Mouse (Mus musculus) erythroid progenitor cell, adult 5-6 weeks (primary cell): ENCODE measurements around the gene Cand2. TPM values are rescaled to one million over a fixed set of nuclear protein-coding genes. Genes with fewer than 3 reads are reported as not detected.

ENCODE experiments used
- ATAC-seq: replicated peaks from 2 replicates; pipeline ENCODE4 v1.8.0; 2016; ENCODE audit warnings: moderate number of reproducible peaks, mild to moderate bottlenecking, moderate TSS enrichment, inconsistent platforms; ENCODE audit not compliant: poor library complexity, low FRiP score, severe bottlenecking
- total RNA-seq, 2 experiments: library from RNA; stranded (forward) in 1 of 2; stranded (reverse) in 1 of 2; fragments of 150-400 nt in 1 of 2; fragments of 186-747, 209-891 nt in 1 of 2; gene quantifications; 2 replicates each; pipeline versions ENCODE4 v1.2.3 to v1.2.4; 2015 to 2017; ENCODE audit warnings: low replicate concordance in 2 of 2

The Cand2 gene
- not detected in 2 replicates for total RNA-seq (2015; ENCODE audit: low replicate concordance)
- total RNA-seq (2017; ENCODE audit: low replicate concordance) = under 0.01 TPM in 1 of 2 replicates, not detected in the other

DNA sequence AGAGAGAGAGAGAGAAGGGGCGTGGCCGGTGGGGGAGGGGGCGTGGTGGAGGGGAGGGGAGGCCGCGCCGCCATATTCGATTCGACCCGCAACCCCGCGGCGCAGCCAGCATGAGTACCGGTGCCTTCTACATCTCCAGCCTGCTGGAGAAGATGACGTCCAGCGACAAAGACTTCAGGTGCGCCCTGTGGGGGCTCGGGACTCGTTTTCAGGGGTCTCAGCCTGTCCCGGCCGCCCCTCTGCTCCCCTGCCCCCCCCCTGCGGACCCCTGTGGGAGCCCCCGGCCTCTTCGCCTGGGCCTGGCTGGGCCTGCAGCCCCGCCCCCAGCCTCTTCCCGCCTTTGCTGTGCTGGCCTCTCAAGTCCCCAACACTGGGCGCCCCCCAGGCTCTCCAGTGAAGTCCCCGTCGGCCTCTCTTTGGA lies at the start of gene Cand2:
Gene Cand2, plus strand, starts transcription at position 38 of the 421 bp plus-strand sequence.
- no peak for ATAC-seq

DNA sequence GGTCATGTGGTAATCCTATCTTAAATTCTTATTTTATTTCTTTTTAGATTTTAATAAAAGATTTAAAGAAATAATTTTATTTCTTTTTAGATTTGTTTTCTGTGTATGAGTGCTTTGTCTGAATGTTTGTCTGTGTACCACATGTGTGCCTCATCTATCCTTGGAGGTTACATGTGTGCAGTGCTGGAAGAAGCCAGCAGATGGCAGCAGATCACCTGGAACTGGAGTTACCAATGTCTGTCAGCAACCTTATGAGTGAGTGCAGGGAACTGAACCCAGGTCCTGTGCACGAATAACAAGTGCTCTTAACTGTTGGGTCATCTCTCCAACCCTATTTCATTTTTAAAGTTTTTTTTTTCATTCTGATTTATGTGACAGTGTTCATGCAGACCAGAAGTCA lies 47.2 kb upstream of the Cand2 start:
- peak; percentile 71 for ATAC-seq

DNA sequence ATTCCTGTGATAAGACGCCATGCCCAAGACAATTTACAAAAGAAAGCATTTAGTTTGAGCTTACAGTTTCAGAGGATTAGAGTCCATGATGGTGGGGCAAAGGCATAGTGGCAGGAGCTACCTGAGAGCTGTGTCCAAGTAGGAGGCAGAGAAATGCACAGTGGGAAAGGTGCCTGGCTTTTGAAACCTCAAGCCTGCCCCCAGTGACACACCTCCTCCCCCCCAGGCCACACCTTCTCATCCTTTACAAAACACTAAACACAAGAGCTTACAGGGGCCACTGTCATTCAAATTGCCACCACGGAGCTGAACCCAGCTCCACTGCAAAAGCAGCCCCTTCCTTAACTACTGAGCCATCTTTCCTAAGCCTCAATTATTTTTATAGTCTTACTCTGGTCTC lies 46.8 kb upstream of the Cand2 start:
- no peak for ATAC-seq

DNA sequence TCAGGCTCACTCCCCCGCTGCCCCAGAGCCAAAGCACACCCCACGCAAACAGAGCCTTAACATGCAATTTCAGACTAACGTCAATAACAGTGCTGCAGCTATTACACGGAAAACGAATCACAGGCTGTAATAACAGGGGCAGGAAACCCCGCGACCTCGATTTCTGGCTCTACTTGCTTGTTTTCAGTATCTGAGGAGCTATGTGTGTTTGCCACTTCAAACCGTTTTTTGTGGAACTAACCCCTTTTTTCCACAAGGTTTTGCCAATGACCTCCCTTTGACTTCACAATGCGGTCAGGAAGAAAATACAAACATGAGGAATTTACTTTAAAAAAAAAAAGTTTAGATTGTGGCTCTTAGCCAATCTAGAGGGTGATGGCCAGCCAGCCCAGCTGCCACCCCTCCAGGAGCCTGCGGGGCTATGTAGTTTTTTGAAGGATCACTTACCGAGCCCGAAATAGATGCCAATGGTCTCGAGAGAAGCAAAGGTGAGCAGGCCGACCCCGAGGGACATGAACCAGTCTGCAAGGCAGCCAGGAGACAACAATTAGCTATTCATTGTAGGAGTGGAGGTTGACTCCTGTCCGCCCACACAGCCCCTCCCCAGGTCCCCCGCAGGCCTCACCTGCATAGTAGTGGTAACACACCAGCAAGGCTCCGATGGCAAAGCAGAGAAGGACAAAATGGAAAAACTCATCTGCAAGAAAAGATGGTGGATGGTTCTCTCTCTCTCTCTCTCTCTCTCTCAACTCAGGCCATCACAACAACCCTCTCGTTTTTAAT lies 43.6 kb upstream of the Cand2 start:
- no peak for ATAC-seq

DNA sequence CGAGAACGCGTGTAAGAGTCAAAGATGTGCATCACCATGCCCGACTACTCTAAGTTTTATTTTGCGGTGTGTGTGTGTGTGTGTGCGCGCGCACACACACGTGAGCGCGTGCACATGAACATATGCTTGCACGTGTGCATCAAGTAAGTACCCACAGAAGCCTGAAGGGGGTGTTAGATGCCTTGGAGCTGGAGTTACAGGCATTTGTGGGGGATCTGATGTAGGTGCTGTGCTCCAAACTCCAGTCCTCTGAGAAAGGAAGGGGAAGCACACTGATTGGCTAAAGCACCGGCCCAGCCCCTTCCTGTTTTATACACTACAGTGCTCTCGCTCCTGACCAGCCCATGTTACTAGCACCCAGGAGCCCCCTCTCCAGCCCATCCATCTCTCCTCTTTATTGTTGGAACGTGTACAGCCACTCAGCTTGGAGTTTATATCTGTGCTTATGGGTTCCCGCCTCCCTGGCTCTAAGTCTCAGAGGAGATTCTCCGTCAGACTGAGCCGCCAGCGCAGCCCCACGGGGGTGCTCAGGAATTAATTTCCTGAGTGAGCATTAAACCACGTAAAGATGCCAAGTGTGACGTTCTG lies 41.9 kb upstream of the Cand2 start:
- ATAC-seq = no peak

DNA sequence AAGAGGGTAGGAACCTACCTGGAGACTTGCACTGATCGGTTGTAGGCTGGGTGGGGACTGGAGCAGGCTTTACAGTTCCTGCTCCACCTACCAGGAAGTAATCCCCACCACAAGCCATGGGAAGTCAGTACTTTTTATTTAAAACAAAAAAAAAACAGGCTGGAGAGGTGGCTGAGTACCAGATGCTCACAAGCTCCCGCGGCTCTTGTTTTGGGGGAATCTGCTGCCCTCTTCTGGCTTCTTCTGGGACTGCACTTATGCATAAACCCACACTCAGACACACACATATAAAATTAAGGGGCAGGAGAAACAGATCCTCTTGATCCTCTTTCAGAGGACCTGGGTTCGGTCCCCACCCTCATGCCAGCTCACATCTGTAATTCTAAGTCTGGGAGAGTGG lies 39.4 kb upstream of the Cand2 start:
- no peak for ATAC-seq

DNA sequence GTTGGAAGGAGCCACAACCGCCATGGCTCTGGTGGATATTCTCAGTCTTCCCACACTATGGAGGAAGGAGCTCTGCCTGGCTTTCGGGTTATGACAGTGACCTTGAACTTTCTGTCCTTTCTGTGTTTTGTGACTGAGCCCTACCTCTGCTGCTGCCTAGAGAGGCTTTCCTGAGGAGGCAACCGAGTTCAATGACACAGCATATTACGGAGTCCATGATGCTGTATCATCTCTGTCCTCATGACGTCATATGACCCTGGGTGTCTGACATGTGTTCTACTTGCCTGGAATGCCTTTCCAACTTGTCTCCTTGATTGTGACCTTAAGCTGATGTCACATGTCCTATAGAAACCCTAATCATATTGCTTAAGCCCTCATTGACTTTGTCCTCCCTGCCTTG lies 35.3 kb upstream of the Cand2 start:
- ATAC-seq = no peak

DNA sequence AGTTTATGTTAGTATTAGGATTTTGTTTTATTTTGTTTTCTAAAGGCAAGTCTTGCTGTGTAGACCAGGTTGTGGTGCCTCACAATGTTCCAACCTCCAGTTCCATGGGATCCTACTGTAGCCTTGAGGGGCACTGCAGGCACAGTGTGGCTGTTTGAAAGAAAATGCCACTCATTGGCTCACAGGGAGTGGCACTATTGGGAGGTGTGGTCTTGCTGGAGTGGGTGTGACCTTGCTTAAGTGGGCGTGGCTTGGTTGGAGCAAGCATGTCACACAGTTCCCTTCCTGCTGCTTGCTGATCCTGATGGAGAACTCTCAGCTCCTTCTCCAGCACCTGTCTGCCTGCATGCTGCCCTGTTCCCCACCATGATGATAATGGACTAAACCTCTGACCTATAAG lies 30.8 kb upstream of the Cand2 start:
- ATAC-seq = peak; percentile 83

DNA sequence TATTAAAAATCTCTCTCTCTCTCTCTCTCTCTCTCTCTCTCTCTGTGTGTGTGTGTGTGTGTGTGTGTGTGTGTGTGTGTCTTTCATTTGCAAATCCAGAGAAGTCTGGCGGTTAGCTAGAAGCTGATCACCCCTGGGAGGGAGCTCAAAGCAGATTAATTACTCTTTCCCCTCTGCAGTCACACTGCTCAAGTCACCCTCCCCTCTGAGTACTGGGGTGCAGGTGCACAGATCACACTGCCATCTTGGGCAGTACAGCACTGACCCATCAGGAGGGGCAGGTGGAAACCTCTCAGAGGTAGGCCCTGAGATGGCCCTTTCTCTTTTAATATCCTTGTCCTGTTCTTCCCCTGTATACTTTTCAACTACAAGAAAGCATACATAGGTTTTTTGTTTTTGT lies 28.0 kb upstream of the Cand2 start:
- ATAC-seq = no peak

DNA sequence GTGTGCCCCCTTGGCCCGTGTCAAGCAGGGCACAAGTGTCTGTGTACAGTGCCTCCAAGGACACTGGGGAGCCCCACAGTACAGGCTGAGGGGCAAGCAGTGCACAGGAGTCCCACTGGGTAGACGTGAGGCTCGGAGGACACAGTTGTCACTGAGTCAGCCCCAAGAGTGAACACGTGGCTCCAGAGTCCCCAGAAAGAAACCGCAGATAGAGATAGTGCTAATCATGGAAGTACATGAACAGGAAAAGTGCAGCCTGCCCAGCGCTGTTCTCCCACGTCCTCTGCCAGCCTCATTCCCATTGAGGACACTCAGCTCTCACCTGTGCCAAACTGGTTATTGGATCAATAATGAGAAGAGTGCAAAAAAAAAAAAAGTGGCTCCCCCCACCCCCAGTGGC lies 18.8 kb upstream of the Cand2 start:
- ATAC-seq = 0 out of 2 replicates have a peak, but pooled peaks have one; percentile 43

DNA sequence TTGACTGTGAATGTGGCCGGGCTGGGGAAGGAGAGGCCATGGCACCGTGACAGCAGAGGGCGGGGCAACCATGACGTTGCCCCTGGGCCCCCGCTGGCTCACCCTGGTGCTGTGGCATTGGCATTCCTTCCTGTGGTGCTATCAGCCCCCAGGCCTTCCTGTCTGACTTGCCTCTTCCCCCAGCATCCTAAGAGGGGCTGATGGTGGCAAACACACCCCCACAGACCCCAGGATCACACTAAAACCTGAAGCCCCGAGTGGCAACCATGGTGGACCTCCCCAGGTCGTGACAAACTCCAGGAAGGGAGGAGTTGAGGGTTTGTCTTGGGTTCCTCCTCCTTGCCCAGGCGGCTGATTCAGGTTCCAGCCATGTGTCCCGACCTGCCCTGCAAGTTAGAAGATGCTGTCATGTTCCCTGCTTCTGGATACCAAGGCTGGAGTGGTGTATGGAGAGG lies 15.3 kb upstream of the Cand2 start:
- peak; percentile 60 for ATAC-seq

DNA sequence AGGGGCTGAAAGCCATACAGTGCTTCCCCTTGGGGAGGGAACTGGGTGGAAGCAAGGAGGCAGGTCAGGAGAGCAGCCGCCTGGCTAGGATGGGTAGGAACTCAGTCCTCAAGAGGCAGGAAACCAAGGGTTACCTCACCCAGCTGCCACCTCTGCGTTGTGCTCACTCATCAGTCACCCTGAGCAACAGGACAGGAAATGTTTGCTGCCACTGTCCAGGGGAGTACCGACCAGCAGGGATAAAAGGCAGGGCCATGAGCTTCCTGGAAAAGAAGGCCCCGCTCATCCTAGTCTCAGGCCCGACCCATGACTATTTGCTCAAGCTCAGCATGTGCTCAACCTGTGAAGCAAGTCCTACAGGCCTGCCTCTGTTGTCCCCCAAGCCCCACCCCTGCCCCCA lies 14.9 kb upstream of the Cand2 start:
- ATAC-seq = no peak

DNA sequence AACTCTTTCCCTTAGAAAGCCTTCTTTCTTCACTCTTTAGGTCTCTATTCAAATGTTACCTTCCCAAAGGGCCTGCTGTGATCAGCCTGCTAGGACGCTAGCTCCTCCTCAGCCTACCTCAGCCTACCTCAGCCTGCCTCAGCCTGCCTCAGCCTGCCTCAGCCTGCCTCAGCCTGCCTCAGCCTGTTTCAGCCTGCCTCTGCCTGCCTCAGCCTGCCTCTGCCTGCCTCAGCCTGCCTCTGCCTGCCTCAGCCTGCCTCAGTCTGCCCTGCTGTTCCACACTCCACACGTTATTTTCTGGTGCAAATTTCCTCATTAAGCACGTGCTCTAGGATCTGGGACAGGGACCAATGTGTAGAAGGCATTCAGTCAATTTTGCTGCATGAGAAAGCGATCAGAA lies 14.2 kb upstream of the Cand2 start:
- ATAC-seq = no peak

DNA sequence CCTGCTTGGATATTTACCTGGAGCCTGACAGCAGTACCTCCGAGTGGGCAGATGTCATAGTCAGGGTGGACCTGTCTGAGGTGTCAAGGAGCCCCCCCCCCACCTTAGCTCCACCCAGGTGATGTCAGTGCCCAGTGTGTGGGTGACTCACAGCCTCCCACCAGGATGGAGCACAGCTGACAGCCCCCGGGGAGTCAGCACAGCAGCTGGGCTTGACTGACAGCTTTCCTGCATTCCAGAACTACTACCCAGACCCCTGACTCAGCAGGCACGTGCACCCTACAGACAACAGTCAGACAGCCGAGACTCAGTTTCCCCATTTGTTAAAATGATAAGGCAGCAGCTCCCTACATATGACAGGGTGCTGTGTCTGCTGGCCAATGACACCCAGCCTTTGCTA lies 13.4 kb upstream of the Cand2 start:
- ATAC-seq = no peak

DNA sequence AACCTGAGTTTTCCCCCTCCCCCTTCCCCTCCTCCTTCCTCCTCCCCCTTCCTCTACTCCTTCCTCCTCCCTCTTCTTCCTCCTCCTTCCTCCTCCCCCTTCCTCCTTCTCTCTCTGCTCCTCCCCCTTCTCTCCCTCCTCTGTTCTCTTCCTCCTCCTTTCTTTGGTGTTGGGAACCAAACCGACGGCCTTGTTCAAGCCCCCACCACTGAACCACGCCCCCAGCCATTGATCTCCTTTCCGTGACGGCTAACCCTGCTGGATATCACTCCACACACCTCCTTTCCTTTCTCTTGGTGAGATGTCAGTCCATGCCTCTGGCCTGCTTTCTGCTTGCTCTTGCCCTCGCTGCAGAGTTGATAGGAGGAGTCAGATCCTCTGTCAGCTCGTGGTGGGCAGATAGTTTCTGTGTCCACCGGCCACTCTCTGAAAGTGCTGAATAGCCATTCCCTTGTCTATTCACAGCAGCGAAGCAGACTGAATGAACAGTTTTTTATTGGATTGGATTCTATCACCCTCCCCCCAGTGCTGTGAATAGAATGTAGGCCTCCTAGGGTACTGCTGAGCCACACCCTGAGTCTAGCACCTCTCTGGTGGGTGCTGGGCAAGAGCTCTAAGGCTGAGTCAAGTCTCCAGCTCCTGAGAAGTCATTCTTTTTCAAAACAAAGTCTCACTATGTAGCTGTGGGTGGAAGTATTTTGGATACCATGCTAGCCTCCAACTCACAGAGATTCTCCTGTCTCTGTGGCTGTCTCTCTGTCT lies 12.2 kb upstream of the Cand2 start, which contains the start of gene Tmem40:
Gene Tmem40, minus strand, starts transcription at position 416 of the 762 bp plus-strand sequence.
- no peak for ATAC-seq

DNA sequence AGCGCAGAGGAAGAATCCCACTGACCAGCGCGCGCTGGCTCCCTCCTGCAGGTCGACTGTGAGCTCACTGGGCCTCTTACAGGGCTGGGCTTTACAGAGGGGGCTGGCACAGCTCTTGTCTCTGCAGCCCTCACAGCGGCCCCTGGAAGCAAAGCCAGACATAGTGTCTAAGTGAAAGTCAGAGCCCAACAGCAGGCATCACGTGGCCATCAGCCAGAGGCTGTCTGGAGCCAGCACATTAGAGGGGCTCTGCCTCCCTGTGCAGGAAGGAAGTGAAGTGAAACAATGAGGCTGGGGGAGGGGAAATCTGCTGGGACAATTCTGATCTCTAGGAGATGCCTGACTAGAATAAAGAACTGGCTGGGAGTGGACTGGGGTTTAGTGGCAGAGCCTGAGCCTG lies 10.2 kb upstream of the Cand2 start:
- no peak for ATAC-seq

DNA sequence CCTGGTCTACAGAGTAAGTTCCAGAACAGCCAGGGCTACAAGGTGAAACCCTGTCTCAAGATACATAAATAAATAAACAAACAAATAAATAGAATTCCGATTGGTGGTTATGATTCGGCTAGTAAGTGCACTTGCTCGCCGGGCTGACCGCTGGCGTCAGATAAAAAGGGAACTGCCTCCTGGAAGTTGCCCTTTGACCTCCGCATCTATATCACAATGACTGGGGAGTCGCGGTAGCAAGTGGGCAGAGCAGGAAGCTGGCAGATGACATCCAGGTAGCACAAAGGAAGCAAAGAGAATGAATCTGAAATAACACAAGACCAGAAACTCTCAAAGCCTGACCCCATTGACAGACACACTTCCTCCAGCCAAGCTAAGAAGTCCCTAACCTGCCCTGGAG lies 7.0 kb upstream of the Cand2 start:
- no peak for ATAC-seq

DNA sequence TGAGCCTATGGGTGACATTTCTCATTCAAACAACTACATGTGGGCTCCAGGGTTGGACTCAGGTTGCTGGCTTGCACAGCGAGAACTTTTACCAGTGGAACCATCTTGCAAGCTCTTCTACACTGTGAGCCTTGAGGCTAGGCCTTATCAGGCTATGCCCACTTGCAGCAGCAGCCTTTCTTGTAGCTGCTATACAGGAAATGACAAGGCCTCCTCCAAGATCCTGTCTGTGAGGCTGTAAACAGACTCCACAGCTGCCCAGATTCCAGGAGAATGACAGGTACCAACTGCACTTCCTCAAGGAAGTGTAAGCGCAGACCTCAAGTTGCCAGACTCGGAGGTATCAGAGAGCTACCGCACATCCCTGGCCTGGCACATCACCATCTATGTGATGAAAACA lies 6.1 kb upstream of the Cand2 start:
- no peak for ATAC-seq

DNA sequence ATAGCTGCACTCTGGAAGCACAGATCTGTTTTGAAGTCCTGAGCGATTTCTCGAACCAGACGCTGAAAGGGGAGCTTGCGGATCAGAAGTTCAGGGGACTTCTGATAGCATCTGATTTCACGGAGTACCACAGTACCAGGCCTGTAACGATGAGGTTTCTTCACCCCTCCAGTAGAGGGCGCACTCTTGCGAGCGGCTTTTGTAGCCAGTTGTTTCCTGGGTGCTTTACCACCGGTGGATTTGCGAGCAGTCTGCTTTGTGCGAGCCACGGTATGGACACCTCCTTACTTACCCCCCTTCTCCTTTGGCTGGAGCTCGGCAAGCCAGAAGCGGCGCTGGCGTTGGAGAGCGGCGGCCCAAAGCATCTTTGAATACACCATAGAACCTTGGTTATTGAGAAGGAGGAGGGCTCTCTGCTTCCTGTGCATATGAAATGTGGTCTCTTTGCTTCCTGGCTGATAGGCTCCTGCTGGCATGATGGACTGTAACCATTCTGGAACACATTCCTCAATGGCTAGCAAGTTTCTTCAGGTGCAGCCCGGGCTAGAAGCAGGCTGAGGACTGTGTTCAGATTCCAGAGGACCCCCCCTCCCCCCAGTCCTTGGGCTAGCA lies 4.2 kb upstream of the Cand2 start:
- no peak for ATAC-seq

DNA sequence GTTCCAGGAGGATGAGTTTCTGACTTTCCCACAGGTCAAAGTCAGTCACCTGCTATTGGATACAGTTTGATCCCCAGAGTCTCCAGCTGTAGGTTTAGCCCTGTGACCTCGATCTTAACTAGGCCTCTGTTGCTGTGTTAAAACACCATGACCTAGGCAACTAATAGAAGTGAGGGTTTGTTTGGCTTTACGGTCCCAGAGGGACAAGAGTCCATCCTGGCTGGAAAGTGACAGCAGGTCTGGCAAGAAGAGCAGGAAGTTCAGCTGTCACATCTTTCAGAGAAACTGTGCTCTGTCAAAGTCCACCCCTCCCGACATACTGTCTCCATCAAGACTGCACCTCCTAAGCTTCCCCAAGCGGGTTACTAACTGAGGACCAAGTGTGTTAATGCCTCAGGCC lies 3.5 kb upstream of the Cand2 start:
- no peak for ATAC-seq
